Mouse (Mus musculus) liver, adult (tissue): ENCODE measurements around the gene Tmigd3.

Source experiments
- GATA4 ChIP-seq: IDR thresholded peaks from 2 replicates; pipeline ENCODE4 v1.6.1; 2014; ENCODE audit warnings: mild to moderate bottlenecking, low read length; ENCODE audit not compliant: insufficient replicate concordance

Tmigd3 gene

GRCm38 (mm10) chr3:105864123-105864522 is 6.6 kb upstream of the Tmigd3 start:
- TF ChIP-seq GATA4, result no peak

GRCm38 (mm10) chr3:105865122-105865521 is 5.6 kb upstream of the Tmigd3 start:
- TF ChIP-seq GATA4, result no peak

GRCm38 (mm10) chr3:105868135-105868534 is 2.6 kb upstream of the Tmigd3 start:
- TF ChIP-seq GATA4, result no peak

- TF ChIP-seq GATA4, result no peak
These were observed 1.3 kb downstream of the Tmigd3 start for GRCm38 (mm10) chr3:105872034-105872433.

GRCm38 (mm10) chr3:105872579-105872978 is 1.9 kb downstream of the Tmigd3 start:
- no peak for TF ChIP-seq GATA4

GRCm38 (mm10) chr3:105873451-105874445 is 3.0 kb downstream of the Tmigd3 start:
- TF ChIP-seq GATA4, result no peak

- no peak for TF ChIP-seq GATA4
These were observed 5.3 kb downstream of the Tmigd3 start for GRCm38 (mm10) chr3:105876022-105876421.

GRCm38 (mm10) chr3:105877252-105877803 is 6.6 kb downstream of the Tmigd3 start:
- TF ChIP-seq GATA4, result peak; percentile 69

GRCm38 (mm10) chr3:105877919-105878318 is 7.2 kb downstream of the Tmigd3 start:
- TF ChIP-seq GATA4, result no peak

- TF ChIP-seq GATA4, result no peak
These were observed 8.0 kb downstream of the Tmigd3 start for GRCm38 (mm10) chr3:105878751-105879150.

GRCm38 (mm10) chr3:105880419-105880818 is 9.7 kb downstream of the Tmigd3 start:
- no peak for TF ChIP-seq GATA4

- TF ChIP-seq GATA4, result no peak
These were observed 11.4 kb downstream of the Tmigd3 start for GRCm38 (mm10) chr3:105882105-105882504.

GRCm38 (mm10) chr3:105883111-105883510 is 12.4 kb downstream of the Tmigd3 start:
- no peak for TF ChIP-seq GATA4

GRCm38 (mm10) chr3:105888961-105889360 is 18.3 kb downstream of the Tmigd3 start:
- TF ChIP-seq GATA4, result no peak

- TF ChIP-seq GATA4, result no peak
These were observed 19.5 kb downstream of the Tmigd3 start for GRCm38 (mm10) chr3:105890220-105890619.

- TF ChIP-seq GATA4, result no peak
These were observed 20.4 kb downstream of the Tmigd3 start for GRCm38 (mm10) chr3:105891141-105891540.
